Mouse (Mus musculus): ENCODE results near the gene Ppm1h. TPM values are rescaled to one million over a fixed set of nuclear protein-coding genes. Genes with fewer than 3 reads are reported as not detected.

Gene Ppm1h
- polyA plus RNA-seq, 1 experiment from 2014 or later = 6.5 TPM

GRCm38 (mm10) chr10:122705457-122705856 lies 26.9 kb downstream of the Ppm1h start:
- Histone ChIP-seq H3K9me3 (replicated peaks) (no peaks in the 10 kb centered on the region), H3K27ac (no peak overlapping the region), H3K9ac (no peak overlapping the region), H3K4me2 (no peak overlapping the region), H3K4me3 (no peak overlapping the region), H3K27me3 (no peaks in the 10 kb centered on the region), H3K4me1 (peaks cover 6% of the 10 kb centered on the region; the same call in 1 of the 2 replicates), H3K36me3 (ENCODE audit: poor library complexity, severe bottlenecking) (no peaks in the 10 kb centered on the region)
- 85% methylated on average over 6 of the region's 6 CpGs for WGBS
- ATAC-seq = no peak

- peak overlapping the region; percentile 22 for H3K27ac ChIP-seq
- no peak overlapping the region for H3K9ac ChIP-seq
- ATAC-seq = peak; percentile 61; the same call in 1 of the 2 replicates
These were observed 32.8 kb downstream of the Ppm1h start for GRCm38 (mm10) chr10:122711381-122711811.

GRCm38 (mm10) chr10:122712307-122712706 lies 33.7 kb downstream of the Ppm1h start:
- H3K27ac ChIP-seq = no peak overlapping the region
- 86% methylated on average over 5 of the region's 5 CpGs for WGBS

More at GRCm38 (mm10) chr10:122711381-122711811, 32.8 kb downstream of the Ppm1h start:
- Histone ChIP-seq H3K4me3 (no peak overlapping the region), H3K36me3 (ENCODE audit: poor library complexity, severe bottlenecking) (no peaks in the 10 kb centered on the region), H3K9me3 (replicated peaks) (no peaks in the 10 kb centered on the region), H3K4me1 (peaks cover 38% of the 10 kb centered on the region), H3K27me3 (no peaks in the 10 kb centered on the region), H3K4me2 (no peak overlapping the region)
- WGBS = 31% methylated on average over 6 of the region's 6 CpGs

GRCm38 (mm10) chr10:122715856-122716255 lies 37.3 kb downstream of the Ppm1h start:
- ATAC-seq = peak; percentile 52; the same call in 1 of the 2 replicates
- Histone ChIP-seq H3K4me1 (peaks cover 49% of the 10 kb centered on the region), H3K36me3 (ENCODE audit: poor library complexity, severe bottlenecking) (no peaks in the 10 kb centered on the region), H3K4me3 (no peak overlapping the region), H3K27ac (peak overlapping the region; percentile 37), H3K9me3 (replicated peaks) (no peaks in the 10 kb centered on the region), H3K27me3 (0 out of 2 replicates have a peak, but pooled peaks cover 3% of the 10 kb centered on the region), H3K9ac (no peak overlapping the region), H3K4me2 (peak overlapping the region; percentile 24; the same call in 1 of the 2 replicates)
- 40% methylated on average over 12 of the region's 12 CpGs for WGBS

More at GRCm38 (mm10) chr10:122712307-122712706, 33.7 kb downstream of the Ppm1h start:
- Histone ChIP-seq H3K27me3 (no peaks in the 10 kb centered on the region), H3K4me1 (peaks cover 47% of the 10 kb centered on the region), H3K4me3 (no peak overlapping the region), H3K9ac (no peak overlapping the region), H3K4me2 (no peak overlapping the region), H3K36me3 (ENCODE audit: poor library complexity, severe bottlenecking) (no peaks in the 10 kb centered on the region), H3K9me3 (replicated peaks) (no peaks in the 10 kb centered on the region)
- ATAC-seq = no peak

GRCm38 (mm10) chr10:122716286-122716685 lies 37.7 kb downstream of the Ppm1h start:
- no peak overlapping the region for H3K9ac ChIP-seq
- peak; percentile 39; the same call in 1 of the 2 replicates for ATAC-seq

GRCm38 (mm10) chr10:122716739-122717474 lies 38.3 kb downstream of the Ppm1h start:
- ATAC-seq = peak; percentile 29; the same call in 1 of the 2 replicates
- Histone ChIP-seq H3K9me3 (replicated peaks) (no peaks in the 10 kb centered on the region), H3K27ac (peak overlapping the region; percentile 37; the same call in 1 of the 2 replicates), H3K9ac (no peak overlapping the region), H3K4me1 (peaks cover 39% of the 10 kb centered on the region), H3K36me3 (ENCODE audit: poor library complexity, severe bottlenecking) (no peaks in the 10 kb centered on the region), H3K4me3 (no peak overlapping the region), H3K27me3 (0 out of 2 replicates have a peak, but pooled peaks cover 3% of the 10 kb centered on the region), H3K4me2 (no peak overlapping the region)
- 46% methylated on average over 14 of the region's 14 CpGs for WGBS

More at GRCm38 (mm10) chr10:122716286-122716685, 37.7 kb downstream of the Ppm1h start:
- Histone ChIP-seq H3K27me3 (0 out of 2 replicates have a peak, but pooled peaks cover 3% of the 10 kb centered on the region), H3K27ac (peak overlapping the region; percentile 37; the same call in 1 of the 2 replicates), H3K4me3 (no peak overlapping the region), H3K4me2 (peak overlapping the region; percentile 24; the same call in 1 of the 2 replicates), H3K36me3 (ENCODE audit: poor library complexity, severe bottlenecking) (no peaks in the 10 kb centered on the region), H3K4me1 (peaks cover 45% of the 10 kb centered on the region), H3K9me3 (replicated peaks) (no peaks in the 10 kb centered on the region)
- 31% methylated on average over 8 of the region's 8 CpGs for whole genome bisulfite sequencing

GRCm38 (mm10) chr10:122717754-122718415 lies 39.3 kb downstream of the Ppm1h start:
- Histone ChIP-seq H3K4me2 (peak overlapping the region; percentile 33; the same call in 1 of the 2 replicates), H3K9ac (no peak overlapping the region), H3K27me3 (0 out of 2 replicates have a peak, but pooled peaks cover 3% of the 10 kb centered on the region), H3K9me3 (replicated peaks) (no peaks in the 10 kb centered on the region), H3K4me3 (no peak overlapping the region), H3K27ac (no peak overlapping the region), H3K36me3 (ENCODE audit: poor library complexity, severe bottlenecking) (no peaks in the 10 kb centered on the region), H3K4me1 (peaks cover 36% of the 10 kb centered on the region)
- peak; percentile 57 for ATAC-seq
- 36% methylated on average over 14 of the region's 14 CpGs for WGBS

GRCm38 (mm10) chr10:122718951-122719350 lies 40.4 kb downstream of the Ppm1h start:
- no peak for ATAC-seq
- 0 out of 2 replicates have a peak, but pooled peaks cover 3% of the 10 kb centered on the region for H3K27me3 ChIP-seq
- WGBS = 35% methylated on average over 7 of the region's 7 CpGs

GRCm38 (mm10) chr10:122722111-122722510 lies 43.5 kb downstream of the Ppm1h start:
- Histone ChIP-seq H3K4me2 (no peak overlapping the region), H3K9me3 (replicated peaks) (no peaks in the 10 kb centered on the region), H3K4me1 (peaks cover 13% of the 10 kb centered on the region), H3K4me3 (no peak overlapping the region), H3K27ac (no peak overlapping the region), H3K9ac (no peak overlapping the region), H3K36me3 (ENCODE audit: poor library complexity, severe bottlenecking) (no peaks in the 10 kb centered on the region), H3K27me3 (0 out of 2 replicates have a peak, but pooled peaks cover 3% of the 10 kb centered on the region)
- WGBS = 80% methylated on average over 6 of the region's 6 CpGs
- ATAC-seq = no peak

More at GRCm38 (mm10) chr10:122718951-122719350, 40.4 kb downstream of the Ppm1h start:
- Histone ChIP-seq H3K9me3 (replicated peaks) (no peaks in the 10 kb centered on the region), H3K4me2 (no peak overlapping the region), H3K4me1 (peaks cover 36% of the 10 kb centered on the region), H3K27ac (no peak overlapping the region), H3K36me3 (ENCODE audit: poor library complexity, severe bottlenecking) (no peaks in the 10 kb centered on the region), H3K4me3 (no peak overlapping the region), H3K9ac (no peak overlapping the region)

- ATAC-seq = no peak
- H3K4me2 ChIP-seq = no peak overlapping the region
- no peak overlapping the region for H3K4me3 ChIP-seq
- no peaks in the 10 kb centered on the region for H3K27me3 ChIP-seq
- WGBS = 87% methylated on average over 4 of the region's 4 CpGs
- H3K4me1 ChIP-seq = no peaks in the 10 kb centered on the region
- H3K36me3 ChIP-seq (ENCODE audit: poor library complexity, severe bottlenecking) = no peaks in the 10 kb centered on the region
- no peaks in the 10 kb centered on the region for H3K9me3 ChIP-seq (replicated peaks)
- no peak overlapping the region for H3K9ac ChIP-seq
- H3K27ac ChIP-seq = no peak overlapping the region
These were observed 46.1 kb downstream of the Ppm1h start for GRCm38 (mm10) chr10:122724692-122725091.

- Histone ChIP-seq H3K36me3 (ENCODE audit: poor library complexity, severe bottlenecking) (no peaks in the 10 kb centered on the region), H3K27me3 (no peaks in the 10 kb centered on the region), H3K27ac (no peak overlapping the region), H3K9ac (no peak overlapping the region), H3K4me2 (no peak overlapping the region), H3K4me1 (no peaks in the 10 kb centered on the region), H3K9me3 (replicated peaks) (no peaks in the 10 kb centered on the region), H3K4me3 (no peak overlapping the region)
- WGBS = 74% methylated on average over 4 of the region's 4 CpGs
- ATAC-seq = no peak
These were observed 48.7 kb downstream of the Ppm1h start for GRCm38 (mm10) chr10:122727228-122727627.

- no peak overlapping the region for H3K27ac ChIP-seq
- no peak overlapping the region for H3K4me3 ChIP-seq
- no peaks in the 10 kb centered on the region for H3K36me3 ChIP-seq (ENCODE audit: poor library complexity, severe bottlenecking)
- H3K4me2 ChIP-seq = no peak overlapping the region
- H3K27me3 ChIP-seq = no peaks in the 10 kb centered on the region
- WGBS = 90% methylated on average over 2 of the region's 2 CpGs
- no peaks in the 10 kb centered on the region for H3K9me3 ChIP-seq (replicated peaks)
- no peak for ATAC-seq
- no peak overlapping the region for H3K9ac ChIP-seq
- no peaks in the 10 kb centered on the region for H3K4me1 ChIP-seq
These were observed 49.6 kb downstream of the Ppm1h start for GRCm38 (mm10) chr10:122728172-122728571.
